Mouse (Mus musculus): ENCODE measurements around the gene Tysnd1. TPM values are rescaled to one million over a fixed set of nuclear protein-coding genes. Genes with fewer than 3 reads are reported as not detected.
A peak's percentile ranks its signal among the peaks of the same experiment; 100 is the strongest.

Tysnd1 gene
- polyA plus RNA-seq, 1 experiment: 15.6 TPM

DNA sequence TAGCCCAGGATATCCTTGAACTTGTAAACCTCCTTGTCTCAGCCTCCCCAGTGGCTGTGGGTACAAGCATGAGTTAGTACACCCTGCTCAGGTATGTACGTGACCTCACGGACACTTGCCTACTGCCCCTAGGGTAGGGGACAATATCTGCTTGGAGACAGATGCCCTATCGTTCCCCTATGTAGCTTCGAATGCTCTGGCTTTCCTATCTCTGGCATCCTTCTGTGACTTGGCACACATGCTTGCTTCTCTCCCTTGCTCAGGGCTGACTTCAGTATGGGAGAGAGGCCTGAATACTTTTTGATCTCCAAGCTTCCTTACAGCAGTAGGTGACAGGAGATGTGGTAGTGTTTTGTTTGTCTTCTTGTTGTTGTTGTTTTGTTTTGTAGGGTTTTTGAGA is 18.8 kb downstream of the Tysnd1 start:
- Histone ChIP-seq H3K4me1 (ENCODE audit: control insufficient read depth, insufficient read depth, low read length) (peaks cover 26% of the 10 kb centered on the region), H3K27ac (ENCODE audit: insufficient read depth, low read depth, low read length) (no peak overlapping the region), H3K4me3 (ENCODE audit: insufficient read depth, low read length) (no peak overlapping the region)
- TF ChIP-seq POLR2A (IDR thresholded peaks at IDR 0.05; ENCODE audit: borderline replicate concordance, low read depth, low read length): no peak
- no peak for TF ChIP-seq CTCF (IDR thresholded peaks at IDR 0.05; ENCODE audit: low read depth, low read length)

- Histone ChIP-seq H3K27ac (ENCODE audit: insufficient read depth, low read depth, low read length) (no peak within 1 kb of the TSS), H3K4me1 (ENCODE audit: control insufficient read depth, insufficient read depth, low read length) (peaks cover 26% of the 10 kb centered on the region), H3K4me3 (ENCODE audit: insufficient read depth, low read length) (peak within 1 kb of the TSS; percentile 81)
- TF ChIP-seq CTCF (IDR thresholded peaks at IDR 0.05; ENCODE audit: low read depth, low read length): no peak
- no peak for TF ChIP-seq POLR2A (IDR thresholded peaks at IDR 0.05; ENCODE audit: borderline replicate concordance, low read depth, low read length)
These were observed 19.6 kb downstream of the Tysnd1 start, which contains the start of gene Aifm2 for GRCm38 (mm10) chr10:61714771-61715461. Gene Aifm2 (plus strand): TSS chr10:61715263.

GRCm38 (mm10) chr10:61715462-61715837 is 20.1 kb downstream of the Tysnd1 start:
- peak overlapping the region; percentile 81 for H3K4me3 ChIP-seq (ENCODE audit: insufficient read depth, low read length)
- H3K4me1 ChIP-seq (ENCODE audit: control insufficient read depth, insufficient read depth, low read length): peaks cover 26% of the 10 kb centered on the region
- TF ChIP-seq POLR2A (IDR thresholded peaks at IDR 0.05; ENCODE audit: borderline replicate concordance, low read depth, low read length) (no peak), CTCF (IDR thresholded peaks at IDR 0.05; ENCODE audit: low read depth, low read length) (no peak)
- H3K27ac ChIP-seq (ENCODE audit: insufficient read depth, low read depth, low read length): no peak overlapping the region

GRCm38 (mm10) chr10:61715996-61716864 is 20.9 kb downstream of the Tysnd1 start:
- Histone ChIP-seq H3K27ac (ENCODE audit: insufficient read depth, low read depth, low read length) (peak overlapping the region; percentile 8; the same call in 1 of the 2 replicates), H3K4me1 (ENCODE audit: control insufficient read depth, insufficient read depth, low read length) (peaks cover 26% of the 10 kb centered on the region), H3K4me3 (ENCODE audit: insufficient read depth, low read length) (peak overlapping the region; percentile 81)
- TF ChIP-seq POLR2A (IDR thresholded peaks at IDR 0.05; ENCODE audit: borderline replicate concordance, low read depth, low read length) (no peak), CTCF (IDR thresholded peaks at IDR 0.05; ENCODE audit: low read depth, low read length) (no peak)

GRCm38 (mm10) chr10:61717406-61718296 is 22.3 kb downstream of the Tysnd1 start:
- Histone ChIP-seq H3K27ac (ENCODE audit: insufficient read depth, low read depth, low read length) (no peak overlapping the region), H3K4me1 (ENCODE audit: control insufficient read depth, insufficient read depth, low read length) (peaks cover 32% of the 10 kb centered on the region), H3K4me3 (ENCODE audit: insufficient read depth, low read length) (no peak overlapping the region)
- no peak for TF ChIP-seq POLR2A (IDR thresholded peaks at IDR 0.05; ENCODE audit: borderline replicate concordance, low read depth, low read length)
- TF ChIP-seq CTCF (IDR thresholded peaks at IDR 0.05; ENCODE audit: low read depth, low read length): no peak

GRCm38 (mm10) chr10:61720331-61720730 is 25.0 kb downstream of the Tysnd1 start:
- Histone ChIP-seq H3K27ac (ENCODE audit: insufficient read depth, low read depth, low read length) (no peak overlapping the region), H3K4me3 (ENCODE audit: insufficient read depth, low read length) (no peak overlapping the region), H3K4me1 (ENCODE audit: control insufficient read depth, insufficient read depth, low read length) (peaks cover 21% of the 10 kb centered on the region)
- no peak for TF ChIP-seq CTCF (IDR thresholded peaks at IDR 0.05; ENCODE audit: low read depth, low read length)
- TF ChIP-seq POLR2A (IDR thresholded peaks at IDR 0.05; ENCODE audit: borderline replicate concordance, low read depth, low read length): no peak

GRCm38 (mm10) chr10:61722215-61722614 is 26.9 kb downstream of the Tysnd1 start:
- Histone ChIP-seq H3K4me1 (ENCODE audit: control insufficient read depth, insufficient read depth, low read length) (peaks cover 8% of the 10 kb centered on the region), H3K4me3 (ENCODE audit: insufficient read depth, low read length) (no peak overlapping the region), H3K27ac (ENCODE audit: insufficient read depth, low read depth, low read length) (no peak overlapping the region)
- TF ChIP-seq CTCF (IDR thresholded peaks at IDR 0.05; ENCODE audit: low read depth, low read length) (no peak), POLR2A (IDR thresholded peaks at IDR 0.05; ENCODE audit: borderline replicate concordance, low read depth, low read length) (no peak)

- H3K27ac ChIP-seq (ENCODE audit: insufficient read depth, low read depth, low read length): no peak overlapping the region
- H3K4me1 ChIP-seq (ENCODE audit: control insufficient read depth, insufficient read depth, low read length): peaks cover 8% of the 10 kb centered on the region
- no peak for TF ChIP-seq POLR2A (IDR thresholded peaks at IDR 0.05; ENCODE audit: borderline replicate concordance, low read depth, low read length)
- no peak for TF ChIP-seq CTCF (IDR thresholded peaks at IDR 0.05; ENCODE audit: low read depth, low read length)
- no peak overlapping the region for H3K4me3 ChIP-seq (ENCODE audit: insufficient read depth, low read length)
These were observed 28.0 kb downstream of the Tysnd1 start for GRCm38 (mm10) chr10:61723271-61723670.

DNA sequence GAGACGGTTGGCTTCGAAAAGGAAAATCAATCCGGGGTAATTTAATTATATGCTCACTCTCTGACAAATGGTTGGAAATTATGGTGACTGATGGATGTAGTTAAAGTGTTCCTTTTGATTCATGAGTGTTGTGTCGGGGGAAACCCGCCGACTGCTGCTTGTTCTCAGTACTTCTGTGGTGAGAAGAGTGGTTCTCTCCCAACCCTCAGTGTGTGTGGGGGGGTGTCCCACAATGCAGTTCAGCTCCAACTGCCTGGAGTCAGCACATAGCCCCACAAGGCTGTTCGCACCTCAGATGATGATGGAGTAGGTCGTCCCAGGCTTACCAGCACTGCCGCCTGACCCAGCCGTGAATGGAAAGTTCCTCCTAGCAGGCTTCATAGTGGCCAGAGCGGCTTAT is 33.9 kb downstream of the Tysnd1 start:
- H3K4me1 ChIP-seq (ENCODE audit: control insufficient read depth, insufficient read depth, low read length): no peaks in the 10 kb centered on the region
- no peak overlapping the region for H3K27ac ChIP-seq (ENCODE audit: insufficient read depth, low read depth, low read length)
- no peak overlapping the region for H3K4me3 ChIP-seq (ENCODE audit: insufficient read depth, low read length)
- TF ChIP-seq CTCF (IDR thresholded peaks at IDR 0.05; ENCODE audit: low read depth, low read length) (no peak), POLR2A (IDR thresholded peaks at IDR 0.05; ENCODE audit: borderline replicate concordance, low read depth, low read length) (no peak)

All from bone marrow macrophage, adult 2 months (primary cell).